Mouse (Mus musculus): Measurements from ENCODE around the gene Gm20388. TPM values are rescaled to one million over a fixed set of nuclear protein-coding genes. Genes with fewer than 3 reads are reported as not detected.

The Gm20388 gene
- total and polyA plus RNA-seq, 3 experiments = 0.02 to 0.05 TPM; not detected in 1

DNA sequence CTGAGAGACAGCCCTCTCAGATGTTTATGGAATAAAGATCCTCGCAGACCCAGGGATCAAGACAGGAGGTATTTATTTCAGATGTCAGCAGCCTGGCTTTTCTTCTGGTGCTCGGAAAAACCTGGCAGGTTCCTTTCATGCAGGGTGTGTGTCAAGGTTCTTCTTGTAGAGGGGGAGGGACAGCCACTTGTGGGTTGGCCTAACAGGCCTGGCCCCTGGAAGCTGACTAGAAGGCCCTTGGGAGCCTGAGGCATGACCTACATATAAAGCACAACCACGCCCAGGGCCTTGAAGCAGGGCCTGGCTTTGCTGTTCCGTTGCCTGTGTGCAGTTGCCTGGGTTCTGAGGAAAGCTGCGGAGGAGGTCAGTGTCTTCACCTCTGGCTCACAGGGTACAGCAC is 774.5 kb downstream of the Gm20388 start:
- peaks cover 3% of the 10 kb centered on the region; the same call in 1 of the 2 replicates for H3K27me3 ChIP-seq (ENCODE audit: insufficient read depth, low read length)

DNA sequence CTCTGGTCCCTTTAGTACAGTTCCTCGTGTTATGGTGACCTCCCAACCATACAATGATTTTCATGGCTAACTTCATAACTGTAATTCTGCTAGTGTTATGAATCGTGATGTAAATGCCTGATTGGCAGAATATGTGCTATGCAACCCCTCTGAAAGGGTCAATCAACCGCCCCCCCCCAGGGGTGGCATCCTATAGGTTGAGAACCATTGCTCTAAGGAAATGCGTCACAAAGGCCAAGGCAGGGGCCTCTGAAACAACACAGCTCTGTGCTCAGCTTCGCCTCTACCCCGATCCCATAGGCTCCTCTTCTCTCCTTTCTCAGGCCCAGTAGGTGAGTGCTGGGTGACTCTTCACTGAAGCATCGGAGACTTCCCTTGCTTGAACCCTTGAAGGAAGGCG is 775.0 kb downstream of the Gm20388 start:
- Histone ChIP-seq H3K27me3 (ENCODE audit: insufficient read depth, low read length) (peaks cover 3% of the 10 kb centered on the region; the same call in 1 of the 2 replicates), H3K4me3 (ENCODE audit: low read depth, low read length) (no peak overlapping the region), H3K9me3 (replicated peaks) (no peaks in the 10 kb centered on the region), H3K4me1 (ENCODE audit: insufficient read depth, low read depth, low read length) (peaks cover 5% of the 10 kb centered on the region; the same call in 1 of the 2 replicates), H3K36me3 (replicated peaks) (no peaks in the 10 kb centered on the region)
- DNase-seq (ENCODE audit: low spot score) (no peak), ATAC-seq (ENCODE audit: extremely low read depth, insufficient number of reproducible peaks, low FRiP score, poor library complexity, severe bottlenecking) (no peak)
- TF ChIP-seq GATA2 (IDR thresholded peaks at IDR 0.05; ENCODE audit: borderline replicate concordance, low read depth, low read length) (no peak), POLR2AphosphoS5 (IDR thresholded peaks at IDR 0.05; ENCODE audit: insufficient replicate concordance, low read depth, low read length) (no peak), GATA1 (IDR thresholded peaks at IDR 0.05; ENCODE audit: borderline replicate concordance, low read length) (no peak), TAL1 (conservative IDR thresholded peaks at IDR 0.05; ENCODE audit: low read depth, low read length) (no peak), CTCF (IDR thresholded peaks at IDR 0.05; ENCODE audit: low read depth, low read length) (no peak)

More for the DNA sequence above, 774.5 kb downstream of the Gm20388 start:
- ATAC-seq (ENCODE audit: extremely low read depth, insufficient number of reproducible peaks, low FRiP score, poor library complexity, severe bottlenecking) (no peak), DNase-seq (ENCODE audit: low spot score) (no peak)
- TF ChIP-seq GATA2 (IDR thresholded peaks at IDR 0.05; ENCODE audit: borderline replicate concordance, low read depth, low read length) = no peak
- no peak for TF ChIP-seq POLR2AphosphoS5 (IDR thresholded peaks at IDR 0.05; ENCODE audit: insufficient replicate concordance, low read depth, low read length)
- no peak for TF ChIP-seq CTCF (IDR thresholded peaks at IDR 0.05; ENCODE audit: low read depth, low read length)
- no peak for TF ChIP-seq TAL1 (conservative IDR thresholded peaks at IDR 0.05; ENCODE audit: low read depth, low read length)
- TF ChIP-seq GATA1 (IDR thresholded peaks at IDR 0.05; ENCODE audit: borderline replicate concordance, low read length) = no peak
- Histone ChIP-seq H3K4me3 (ENCODE audit: low read depth, low read length) (no peak overlapping the region), H3K36me3 (replicated peaks) (no peaks in the 10 kb centered on the region), H3K9me3 (replicated peaks) (no peaks in the 10 kb centered on the region), H3K4me1 (ENCODE audit: insufficient read depth, low read depth, low read length) (peaks cover 6% of the 10 kb centered on the region)

DNA sequence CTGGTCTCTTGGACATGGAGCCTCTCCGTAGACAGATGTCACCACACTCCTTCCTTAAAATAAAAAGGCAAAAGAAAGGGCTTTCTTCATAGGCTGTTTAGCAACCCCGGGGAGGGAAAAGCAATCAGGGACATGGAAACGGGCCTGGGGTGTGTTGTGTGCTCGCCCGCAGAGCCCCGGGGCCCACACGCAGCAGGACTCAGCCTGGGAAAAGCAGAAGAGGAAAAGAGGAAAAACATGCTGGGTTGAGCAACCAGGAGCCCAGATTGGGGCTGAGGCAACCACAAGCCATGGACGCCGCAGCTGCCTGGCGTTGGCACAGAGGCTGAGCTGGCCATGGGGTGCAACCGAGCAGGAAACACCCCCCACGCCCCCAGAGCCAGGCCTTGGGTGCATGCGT is 775.4 kb downstream of the Gm20388 start:
- Histone ChIP-seq H3K9me3 (replicated peaks) (no peaks in the 10 kb centered on the region), H3K36me3 (replicated peaks) (no peaks in the 10 kb centered on the region), H3K4me3 (ENCODE audit: low read depth, low read length) (no peak overlapping the region), H3K27me3 (ENCODE audit: insufficient read depth, low read length) (peaks cover 3% of the 10 kb centered on the region; the same call in 1 of the 2 replicates), H3K4me1 (ENCODE audit: insufficient read depth, low read depth, low read length) (peaks cover 5% of the 10 kb centered on the region; the same call in 1 of the 2 replicates)
- DNase-seq (ENCODE audit: low spot score) (no peak), ATAC-seq (ENCODE audit: extremely low read depth, insufficient number of reproducible peaks, low FRiP score, poor library complexity, severe bottlenecking) (no peak)
- TF ChIP-seq GATA1 (IDR thresholded peaks at IDR 0.05; ENCODE audit: borderline replicate concordance, low read length) (no peak), CTCF (IDR thresholded peaks at IDR 0.05; ENCODE audit: low read depth, low read length) (no peak), TAL1 (conservative IDR thresholded peaks at IDR 0.05; ENCODE audit: low read depth, low read length) (no peak), POLR2AphosphoS5 (IDR thresholded peaks at IDR 0.05; ENCODE audit: insufficient replicate concordance, low read depth, low read length) (no peak), GATA2 (IDR thresholded peaks at IDR 0.05; ENCODE audit: borderline replicate concordance, low read depth, low read length) (no peak)

DNA sequence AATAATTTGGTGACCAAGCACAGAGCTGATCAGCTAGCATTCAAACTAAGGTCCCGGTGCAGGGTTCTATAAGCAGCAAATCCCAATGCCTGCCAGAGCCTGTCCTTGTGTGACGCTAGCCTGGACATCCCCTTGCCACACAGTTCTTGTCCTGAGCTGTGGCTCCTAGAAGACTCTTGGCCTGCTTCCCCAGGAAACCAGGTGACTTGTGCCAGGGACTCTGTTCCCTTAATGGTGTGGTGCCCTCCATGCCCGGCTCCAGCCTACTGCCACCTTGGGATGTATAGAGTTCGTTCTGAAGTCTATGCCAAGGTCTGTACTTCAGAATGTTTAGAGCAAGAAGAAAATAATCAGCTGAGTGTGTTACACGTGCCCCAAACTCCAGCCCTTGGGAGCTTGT is 775.9 kb downstream of the Gm20388 start:
- H3K4me1 ChIP-seq (ENCODE audit: insufficient read depth, low read depth, low read length) = peaks cover 5% of the 10 kb centered on the region; the same call in 1 of the 2 replicates

DNA sequence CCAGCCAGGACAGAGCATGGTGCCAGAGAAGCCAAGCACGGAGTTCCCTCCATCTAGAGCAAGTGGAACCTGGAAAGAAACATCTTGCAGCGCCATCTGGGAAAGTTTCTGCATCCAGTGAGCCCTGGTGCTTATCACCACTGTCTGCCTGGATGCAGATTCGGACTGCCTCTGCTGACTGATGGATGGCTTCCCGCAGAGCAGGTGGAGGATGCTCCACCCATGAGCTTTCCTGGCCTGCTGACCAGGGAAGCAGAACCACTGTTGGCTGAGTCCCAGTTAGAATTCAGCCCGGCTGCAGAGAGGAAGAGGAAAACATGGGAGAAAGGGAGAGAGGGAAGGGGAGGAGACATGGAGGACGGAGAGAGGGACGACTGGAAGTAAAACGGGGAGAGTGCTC is 777.1 kb downstream of the Gm20388 start:
- Histone ChIP-seq H3K4me1 (ENCODE audit: insufficient read depth, low read depth, low read length) (peaks cover 5% of the 10 kb centered on the region; the same call in 1 of the 2 replicates), H3K27me3 (ENCODE audit: insufficient read depth, low read length) (no peaks in the 10 kb centered on the region), H3K36me3 (replicated peaks) (no peaks in the 10 kb centered on the region), H3K4me3 (ENCODE audit: low read depth, low read length) (no peak overlapping the region), H3K9me3 (replicated peaks) (peaks cover 6% of the 10 kb centered on the region)
- DNase-seq (ENCODE audit: low spot score) (no peak), ATAC-seq (ENCODE audit: extremely low read depth, insufficient number of reproducible peaks, low FRiP score, poor library complexity, severe bottlenecking) (no peak)
- TF ChIP-seq TAL1 (conservative IDR thresholded peaks at IDR 0.05; ENCODE audit: low read depth, low read length) (no peak), GATA1 (IDR thresholded peaks at IDR 0.05; ENCODE audit: borderline replicate concordance, low read length) (no peak), CTCF (IDR thresholded peaks at IDR 0.05; ENCODE audit: low read depth, low read length) (no peak), GATA2 (IDR thresholded peaks at IDR 0.05; ENCODE audit: borderline replicate concordance, low read depth, low read length) (no peak), POLR2AphosphoS5 (IDR thresholded peaks at IDR 0.05; ENCODE audit: insufficient replicate concordance, low read depth, low read length) (no peak)

More for the DNA sequence above, 775.9 kb downstream of the Gm20388 start:
- no peaks in the 10 kb centered on the region for H3K36me3 ChIP-seq (replicated peaks)
- peaks cover 1% of the 10 kb centered on the region for H3K9me3 ChIP-seq (replicated peaks)
- H3K27me3 ChIP-seq (ENCODE audit: insufficient read depth, low read length) = no peaks in the 10 kb centered on the region; the same call in 1 of the 2 replicates
- ATAC-seq (ENCODE audit: extremely low read depth, insufficient number of reproducible peaks, low FRiP score, poor library complexity, severe bottlenecking) (no peak), DNase-seq (ENCODE audit: low spot score) (no peak)
- TF ChIP-seq CTCF (IDR thresholded peaks at IDR 0.05; ENCODE audit: low read depth, low read length) = no peak
- no peak for TF ChIP-seq POLR2AphosphoS5 (IDR thresholded peaks at IDR 0.05; ENCODE audit: insufficient replicate concordance, low read depth, low read length)
- TF ChIP-seq GATA2 (IDR thresholded peaks at IDR 0.05; ENCODE audit: borderline replicate concordance, low read depth, low read length) = no peak
- TF ChIP-seq TAL1 (conservative IDR thresholded peaks at IDR 0.05; ENCODE audit: low read depth, low read length) = no peak
- no peak for TF ChIP-seq GATA1 (IDR thresholded peaks at IDR 0.05; ENCODE audit: borderline replicate concordance, low read length)
- H3K4me3 ChIP-seq (ENCODE audit: low read depth, low read length) = no peak overlapping the region

DNA sequence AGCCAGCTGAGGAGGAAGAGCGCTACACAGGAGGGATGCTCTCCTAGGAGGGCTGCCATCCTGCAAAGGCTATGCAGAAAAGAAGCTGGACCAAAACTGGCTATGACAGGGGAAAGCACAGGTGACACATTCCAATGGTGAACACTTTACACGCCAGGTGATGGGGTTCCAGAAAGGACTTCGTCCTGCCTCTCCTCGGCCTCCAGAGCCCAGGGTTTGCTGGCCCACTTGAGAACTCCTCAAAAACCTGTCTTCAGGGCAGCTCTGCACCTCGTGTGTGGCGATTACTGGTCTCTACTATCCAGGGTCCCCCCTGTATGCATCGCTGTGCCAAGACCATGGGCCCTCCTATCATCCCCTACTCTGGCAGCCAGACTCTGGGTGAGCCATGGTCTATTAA is 777.9 kb downstream of the Gm20388 start:
- no peak for TF ChIP-seq CTCF (IDR thresholded peaks at IDR 0.05; ENCODE audit: low read depth, low read length)
- no peak for TF ChIP-seq GATA2 (IDR thresholded peaks at IDR 0.05; ENCODE audit: borderline replicate concordance, low read depth, low read length)
- TF ChIP-seq POLR2AphosphoS5 (IDR thresholded peaks at IDR 0.05; ENCODE audit: insufficient replicate concordance, low read depth, low read length) = no peak
- TF ChIP-seq TAL1 (conservative IDR thresholded peaks at IDR 0.05; ENCODE audit: low read depth, low read length) = no peak
- TF ChIP-seq GATA1 (IDR thresholded peaks at IDR 0.05; ENCODE audit: borderline replicate concordance, low read length) = no peak
- DNase-seq (ENCODE audit: low spot score) = no peak
- no peak for ATAC-seq (ENCODE audit: extremely low read depth, insufficient number of reproducible peaks, low FRiP score, poor library complexity, severe bottlenecking)
- H3K4me1 ChIP-seq (ENCODE audit: insufficient read depth, low read depth, low read length) = peaks cover 3% of the 10 kb centered on the region; the same call in 1 of the 2 replicates
- H3K4me3 ChIP-seq (ENCODE audit: low read depth, low read length) = no peak overlapping the region
- peaks cover 6% of the 10 kb centered on the region for H3K9me3 ChIP-seq (replicated peaks)
- H3K27me3 ChIP-seq (ENCODE audit: insufficient read depth, low read length) = no peaks in the 10 kb centered on the region
- no peaks in the 10 kb centered on the region for H3K36me3 ChIP-seq (replicated peaks)

All from G1E (cell line).